Mouse (Mus musculus) embryonic facial prominence, embryonic 14.5 days (tissue): ENCODE data around the gene Sh3d19. TPM values are rescaled to one million over a fixed set of nuclear protein-coding genes. Genes with fewer than 3 reads are reported as not detected.
"Not testable (repeated sequence)": the region's sequence is repeated elsewhere in the genome, so short reads cannot be mapped to it uniquely, and the experiment has no call there.

Experiments used
- ATAC-seq: fragments of 200-750 bp; cut with Nextera tagmentation; 2 replicates; pipeline ENCODE4 v1.8.0; 2017; ENCODE audit warnings: low read depth, moderate number of reproducible peaks, moderate TSS enrichment
- DNase-seq: peaks from one replicate; pipeline ENCODE4 v3.0.0-alpha.2; 2015; ENCODE audit warnings: low spot score
- H3K27ac ChIP-seq: fragments of 300-500 bp; sonication (generic); replicated peaks from 2 replicates; pipeline ENCODE4 v1.5.1; 2014; ENCODE audit warnings: low read depth, mild to moderate bottlenecking, low read length, moderate library complexity
- H3K27me3 ChIP-seq: fragments of 300-500 bp; sonication (generic); replicated peaks from 2 replicates; pipeline ENCODE4 v1.6.1; 2014; ENCODE audit warnings: low read length; ENCODE audit not compliant: control insufficient read depth, insufficient read depth
- H3K36me3 ChIP-seq: fragments of 300-500 bp; sonication (generic); 2 replicates; pipeline ENCODE4 v1.6.1; 2014; ENCODE audit warnings: low read length, mixed read lengths; ENCODE audit not compliant: control insufficient read depth, insufficient read depth
- H3K4me1 ChIP-seq: fragments of 300-500 bp; sonication (generic); 2 replicates; pipeline ENCODE4 v1.6.1; 2014; ENCODE audit warnings: antibody characterized with exemption, low read length; ENCODE audit not compliant: control insufficient read depth, insufficient read depth
- H3K4me2 ChIP-seq: fragments of 300-500 bp; sonication (generic); 2 replicates; pipeline ENCODE4 v1.6.1; 2014; ENCODE audit warnings: low read depth, mild to moderate bottlenecking, low read length, moderate library complexity, mixed read lengths
- H3K4me3 ChIP-seq: fragments of 300-500 bp; sonication (generic); 2 replicates; pipeline ENCODE4 v1.5.1; 2014; ENCODE audit warnings: low read depth, mild to moderate bottlenecking, low read length
- H3K9ac ChIP-seq: fragments of 300-500 bp; sonication (generic); 2 replicates; pipeline ENCODE4 v1.6.1; 2014; ENCODE audit warnings: low read depth, mild to moderate bottlenecking, low read length, moderate library complexity, mixed read lengths
- H3K9me3 ChIP-seq: fragments of 300-500 bp; sonication (generic); 2 replicates; pipeline ENCODE4 v1.6.1; 2016; ENCODE audit warnings: low read length; ENCODE audit not compliant: control insufficient read depth
- WGBS: fragments of 180-500 bp; shearing (Covaris S2); extraction: QIAGEN DNeasy Blood & Tissue Kit; methylation state at CpG from one replicate; pipeline ENCODE4 v1.1.7; 2014; 5-methylcytosine and 5-hydroxymethylcytosine counted together
- polyA plus RNA-seq: library from polyadenylated mRNA; unstranded; fragments of >200 nt; fragmentation: Nextera tagmentation; extraction: Ambion mirVana; gene quantifications from 2 replicates; pipeline ENCODE4 v1.2.1, GENCODE M21; 2014

Gene Sh3d19
- polyA plus RNA-seq, 1 experiment from 2014 or later: 30.9 TPM

- ATAC-seq (no peak), DNase-seq (no peak)
- WGBS: 78% methylated on average over 8 of the region's 8 CpGs
Observed at GRCm38 (mm10) chr3:85969040-85969439, 1.9 kb upstream of the Sh3d19 start.

DNA sequence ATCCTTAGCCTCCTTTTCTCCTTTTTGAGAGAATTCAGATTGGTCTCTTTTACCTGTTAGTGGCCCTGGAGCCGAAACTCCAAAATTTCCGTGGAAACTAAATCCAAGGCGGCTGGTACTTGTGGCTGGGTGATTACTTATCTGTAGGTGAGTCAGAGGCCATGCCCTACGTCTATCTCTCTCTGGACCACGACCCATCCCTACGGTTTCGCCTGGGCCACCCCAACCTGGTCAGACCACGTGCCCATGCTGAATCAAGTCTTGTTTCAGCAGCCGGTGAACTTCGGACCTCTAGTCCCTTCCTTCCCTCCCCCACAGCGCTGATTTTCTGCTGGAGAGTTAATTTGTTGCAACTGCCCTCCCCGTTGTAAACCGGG lies 678 bp downstream of the Sh3d19 start:
- Histone ChIP-seq H3K4me1 (peaks cover 9% of the 10 kb centered on the region; the same call in 1 of the 2 replicates), H3K27ac (peak overlapping the region; percentile 63; the same call in 1 of the 2 replicates), H3K9ac (peak overlapping the region; percentile 90), H3K4me2 (peak overlapping the region; percentile 68), H3K4me3 (peak overlapping the region; percentile 84), H3K27me3 (no peaks in the 10 kb centered on the region), H3K9me3 (no peaks in the 10 kb centered on the region), H3K36me3 (no peaks in the 10 kb centered on the region)
- DNase-seq (no peak), ATAC-seq (no peak)
- WGBS: under 1% methylated on average over 13 of the region's 13 CpGs

More at GRCm38 (mm10) chr3:85969040-85969439, 1.9 kb upstream of the Sh3d19 start:
- Histone ChIP-seq H3K4me2 (no peak overlapping the region), H3K4me3 (no peak overlapping the region), H3K27me3 (no peaks in the 10 kb centered on the region), H3K9ac (no peak overlapping the region), H3K27ac (no peak overlapping the region), H3K36me3 (no peaks in the 10 kb centered on the region), H3K9me3 (no peaks in the 10 kb centered on the region), H3K4me1 (peaks cover 9% of the 10 kb centered on the region; the same call in 1 of the 2 replicates)

- no peaks in the 10 kb centered on the region for H3K27me3 ChIP-seq
- no peaks in the 10 kb centered on the region for H3K36me3 ChIP-seq
- WGBS: 86% methylated on average over 10 of the region's 10 CpGs
- H3K4me3 ChIP-seq: no peak overlapping the region
- no peak overlapping the region for H3K4me2 ChIP-seq
- H3K4me1 ChIP-seq: peaks cover 12% of the 10 kb centered on the region; the same call in 1 of the 2 replicates
- no peak overlapping the region for H3K27ac ChIP-seq
- no peak overlapping the region for H3K9ac ChIP-seq
- ATAC-seq: no peak
- no peaks in the 10 kb centered on the region for H3K9me3 ChIP-seq
- DNase-seq: no peak
Observed at GRCm38 (mm10) chr3:85973376-85974140, 2.6 kb downstream of the Sh3d19 start.

DNA sequence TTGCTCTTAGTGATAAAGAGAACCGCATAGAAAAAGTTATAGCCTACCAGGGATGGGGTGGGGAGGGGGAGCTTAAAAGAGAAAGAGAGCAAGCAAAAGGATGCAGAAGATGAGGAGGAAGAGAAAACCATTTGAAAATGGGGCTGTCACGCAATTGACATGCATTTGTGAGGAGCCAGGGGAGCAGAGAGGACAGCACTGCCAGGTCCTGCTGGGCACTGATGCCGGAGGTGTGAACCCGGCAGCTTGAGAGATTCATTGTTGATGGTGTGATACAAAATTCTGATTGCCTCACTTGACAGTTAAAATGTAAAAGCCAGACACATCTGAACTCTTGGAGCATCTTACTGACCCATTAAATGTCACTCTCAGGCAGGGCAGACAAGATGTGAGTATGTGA lies 3.5 kb downstream of the Sh3d19 start:
- no peaks in the 10 kb centered on the region for H3K9me3 ChIP-seq
- no peaks in the 10 kb centered on the region for H3K27me3 ChIP-seq
- ATAC-seq: no peak
- no peaks in the 10 kb centered on the region for H3K36me3 ChIP-seq
- DNase-seq: no peak
- no peak overlapping the region for H3K4me3 ChIP-seq
- WGBS: 76% methylated on average over 4 of the region's 4 CpGs
- no peak overlapping the region for H3K4me2 ChIP-seq
- no peak overlapping the region for H3K9ac ChIP-seq
- H3K27ac ChIP-seq: no peak overlapping the region
- peaks cover 12% of the 10 kb centered on the region; the same call in 1 of the 2 replicates for H3K4me1 ChIP-seq

- no peak overlapping the region for H3K4me2 ChIP-seq
- no peak for DNase-seq
- H3K4me3 ChIP-seq: no peak overlapping the region
- no peaks in the 10 kb centered on the region for H3K9me3 ChIP-seq
- no peaks in the 10 kb centered on the region for H3K36me3 ChIP-seq
- no peaks in the 10 kb centered on the region for H3K27me3 ChIP-seq
- WGBS: 97% methylated on average over 4 of the region's 4 CpGs
- ATAC-seq: no peak
- H3K27ac ChIP-seq: no peak overlapping the region
- H3K4me1 ChIP-seq: 0 out of 2 replicates have a peak, but pooled peaks cover 3% of the 10 kb centered on the region
- no peak overlapping the region for H3K9ac ChIP-seq
Observed at GRCm38 (mm10) chr3:85980036-85980435, 9.1 kb downstream of the Sh3d19 start.

GRCm38 (mm10) chr3:85981761-85982160 lies 10.9 kb downstream of the Sh3d19 start:
- H3K4me3 ChIP-seq, H3K4me2 ChIP-seq, H3K27me3 ChIP-seq, DNase-seq, H3K9me3 ChIP-seq, ATAC-seq, H3K27ac ChIP-seq, H3K36me3 ChIP-seq, H3K4me1 ChIP-seq, H3K9ac ChIP-seq: not testable (repeated sequence)
- WGBS: 71% methylated on average over 3 of the region's 3 CpGs

DNA sequence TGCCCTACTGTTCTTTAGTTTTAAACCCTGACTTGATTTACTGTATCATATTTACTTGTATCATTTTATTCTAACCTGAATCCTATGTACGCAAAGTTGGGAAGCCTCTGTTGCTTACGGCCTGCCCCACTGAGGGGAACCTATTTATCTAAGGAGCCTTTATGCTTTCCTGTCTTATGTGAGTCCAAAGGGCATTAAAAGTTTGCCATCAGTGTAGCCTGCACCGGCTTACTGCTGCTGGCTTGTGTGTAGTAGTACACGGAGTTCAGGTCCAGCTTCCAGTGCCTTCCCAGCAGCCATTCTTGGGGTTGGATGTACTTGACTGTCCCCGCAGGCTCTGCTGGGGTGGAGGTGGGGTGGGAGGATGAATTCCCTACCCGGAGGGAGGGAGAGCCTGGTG lies 13.6 kb downstream of the Sh3d19 start:
- Histone ChIP-seq H3K9me3 (no peaks in the 10 kb centered on the region), H3K9ac (no peak overlapping the region), H3K4me3 (no peak overlapping the region), H3K36me3 (no peaks in the 10 kb centered on the region), H3K4me1 (no peaks in the 10 kb centered on the region), H3K27ac (no peak overlapping the region), H3K4me2 (no peak overlapping the region), H3K27me3 (no peaks in the 10 kb centered on the region)
- WGBS: 93% methylated on average over 6 of the region's 6 CpGs
- DNase-seq (no peak), ATAC-seq (no peak)

- H3K36me3 ChIP-seq: no peaks in the 10 kb centered on the region
- no peak for ATAC-seq
- H3K27me3 ChIP-seq: no peaks in the 10 kb centered on the region
- no peaks in the 10 kb centered on the region for H3K9me3 ChIP-seq
- WGBS: 86% methylated on average over 2 of the region's 2 CpGs
- H3K9ac ChIP-seq: no peak overlapping the region
- no peak overlapping the region for H3K4me2 ChIP-seq
- no peak for DNase-seq
- H3K4me1 ChIP-seq: no peaks in the 10 kb centered on the region
- no peak overlapping the region for H3K27ac ChIP-seq
- H3K4me3 ChIP-seq: no peak overlapping the region
Observed at GRCm38 (mm10) chr3:85987225-85987624, 16.3 kb downstream of the Sh3d19 start.
